Mouse (Mus musculus): ENCODE data around the gene Fam104a.

GRCm38 (mm10) chr11:113664279-113664678 lies 19.7 kb downstream of the Fam104a start:
- TF ChIP-seq CTCF (IDR thresholded peaks at IDR 0.05; ENCODE audit: insufficient read depth, low read length), result no peak
- no peak for TF ChIP-seq POLR2A (IDR thresholded peaks at IDR 0.05; ENCODE audit: borderline replicate concordance, extremely low read depth, low read depth, low read length)
